Mouse (Mus musculus): Measurements from ENCODE around the gene Tex50. TPM values are rescaled to one million over a fixed set of nuclear protein-coding genes. Genes with fewer than 3 reads are reported as not detected.

Gene Tex50
- polyA plus RNA-seq, 1 experiment from 2014 or later, result not detected

Other genes with a start within 250 kb of the Tex50 start
- 209 and 215 TPM in 2 replicates for gene Serpinc1, start 180.7 kb downstream of the Tex50 start, polyA plus RNA-seq (2014; fragmentation: Nextera tagmentation; extraction: Ambion mirVana)
- 3.4 and 4.8 TPM in 2 replicates for gene Zbtb37, start 124.5 kb downstream of the Tex50 start, polyA plus RNA-seq (2014; fragmentation: Nextera tagmentation; extraction: Ambion mirVana)
- 68.3 and 84.3 TPM in 2 replicates for gene Dars2, start 88.7 kb downstream of the Tex50 start, polyA plus RNA-seq (2014; fragmentation: Nextera tagmentation; extraction: Ambion mirVana)
- 34.7 and 39.0 TPM in 2 replicates for gene Cenpl, start 88.6 kb downstream of the Tex50 start, polyA plus RNA-seq (2014; fragmentation: Nextera tagmentation; extraction: Ambion mirVana)
- gene Klhl20, start 27.8 kb downstream of the Tex50 start, polyA plus RNA-seq (2014; fragmentation: Nextera tagmentation; extraction: Ambion mirVana), result 14.6 and 16.0 TPM in 2 replicates
- gene Ankrd45, start 16.6 kb downstream of the Tex50 start, polyA plus RNA-seq (2014; fragmentation: Nextera tagmentation; extraction: Ambion mirVana), result 0.53 and 0.74 TPM in 2 replicates
- 744 and 826 TPM in 2 replicates for gene Prdx6, start 91.9 kb upstream of the Tex50 start, polyA plus RNA-seq (2014; fragmentation: Nextera tagmentation; extraction: Ambion mirVana)
- not detected in 2 replicates for gene Tnfsf4, start 236.1 kb upstream of the Tex50 start, polyA plus RNA-seq (2014; fragmentation: Nextera tagmentation; extraction: Ambion mirVana)